9 mouse cellular contexts compared by ENCODE assay signal in genomic region chr7:49428947-49429346, GRCm38 (mm10).
DNase-seq lines count a peak whose midpoint lies in the region; ATAC-seq and TF ChIP-seq lines count a peak whose summit lies in the region.
"Had no signal": no experiment of that assay in that cellular context is flagged by ENCODE, and none has a peak within 500 bp of the region (broad histone marks: within the 10 kb centered on the region; RNA-seq: fewer than 3 reads in every experiment).

No protein-coding gene starts in this region.

- no peak for DNase-seq in heart, postnatal 0 days (ENCODE audit: low spot score)
- no peak for DNase-seq in heart, postnatal 14 days
- peak; percentile 69 for DNase-seq in brain, embryonic 14.5 days (ENCODE audit: low read depth)
- DNase-seq in left cerebral cortex, adult 8-10 months (ENCODE audit: low spot score in 2 of 2) = no peak
- no peak for DNase-seq in frontal cortex, postnatal 25 days (ENCODE audit: low spot score in 2 of 2)
- DNase-seq in gastrocnemius, postnatal 10 days = no peak
- DNase-seq: spleen, adult 18-20 months had no signal

- no peak for TF ChIP-seq EP300 in heart, postnatal 0 days (IDR thresholded peaks at IDR 0.05; ENCODE audit: low read depth)

- intact Hi-C loops in heart, postnatal 14 days (cut with DNase I) = loop anchor here (10.0 kb wide), 1 partner anchor 534 kb away; no protein-coding TSS in a partner anchor

- TF ChIP-seq POLR2A in brain, embryonic 14.5 days (IDR thresholded peaks at IDR 0.05; ENCODE audit: borderline replicate concordance, extremely low read depth, insufficient read depth, insufficient read length, poor library complexity, severe bottlenecking) = no peak

- H3K27ac ChIP-seq in heart, postnatal 0 days (ENCODE audit: low read depth) = no peak overlapping the region
- no peak overlapping the region for H3K27ac ChIP-seq in limb, embryonic 12.5 days

- no peak overlapping the region for H3K4me3 ChIP-seq in heart, postnatal 0 days (ENCODE audit: low read depth, low read length)
- no peak overlapping the region for H3K4me3 ChIP-seq in limb, embryonic 12.5 days (replicated peaks)

- H3K4me2 ChIP-seq in heart, postnatal 0 days (ENCODE audit: low read depth, low read length) = no peak overlapping the region
- no peak overlapping the region for H3K4me2 ChIP-seq in limb, embryonic 12.5 days

- no peaks in the 10 kb centered on the region for H3K4me1 ChIP-seq in heart, postnatal 0 days (ENCODE audit: control insufficient read depth, insufficient read depth)
- no peaks in the 10 kb centered on the region for H3K4me1 ChIP-seq in limb, embryonic 12.5 days (replicated peaks)

- H3K9ac ChIP-seq in heart, postnatal 0 days (replicated peaks; ENCODE audit: low read depth, low read length) = no peak overlapping the region
- no peak overlapping the region for H3K9ac ChIP-seq in limb, embryonic 12.5 days (replicated peaks)

- H3K9me3 ChIP-seq in heart, postnatal 0 days (replicated peaks; ENCODE audit: control insufficient read depth, low read length) = no peaks in the 10 kb centered on the region
- H3K9me3 ChIP-seq in limb, embryonic 12.5 days = no peaks in the 10 kb centered on the region

- WGBS in heart, postnatal 0 days = 73% methylated on average over 5 of the region's 5 CpGs
- WGBS in limb, embryonic 12.5 days = 74% methylated on average over 5 of the region's 5 CpGs

- H3K36me3 ChIP-seq in heart, postnatal 0 days (replicated peaks; ENCODE audit: control insufficient read depth, insufficient read depth, low read length) = no peaks in the 10 kb centered on the region
- H3K36me3 ChIP-seq in limb, embryonic 12.5 days = no peaks in the 10 kb centered on the region

- peak; percentile 62; the same call in 1 of the 2 replicates for ATAC-seq in heart, postnatal 0 days (ENCODE audit: insufficient read depth, low read depth)
- ATAC-seq in limb, embryonic 12.5 days (ENCODE audit: insufficient number of reproducible peaks, insufficient read depth, low FRiP score, low TSS enrichment, low read depth) = peak; percentile 68
- 0 out of 2 replicates have a peak, but pooled peaks have one; percentile 33 for ATAC-seq in monocyte, adult 5-6 weeks (replicated peaks; ENCODE audit: insufficient number of reproducible peaks, low FRiP score, low TSS enrichment, poor library complexity, severe bottlenecking)

- no peaks in the 10 kb centered on the region for H3K27me3 ChIP-seq in heart, postnatal 0 days (ENCODE audit: control insufficient read depth, insufficient read depth, low read length)
- H3K27me3 ChIP-seq in limb, embryonic 12.5 days = peaks cover 3% of the 10 kb centered on the region; the same call in 1 of the 2 replicates

- TF ChIP-seq CTCF in heart, postnatal 0 days (IDR thresholded peaks at IDR 0.05; ENCODE audit: low read depth) = no peak
- no peak for TF ChIP-seq CTCF in brain, embryonic 14.5 days (IDR thresholded peaks at IDR 0.05; ENCODE audit: borderline replicate concordance, extremely low read depth, insufficient read depth, insufficient read length)
